Mouse (Mus musculus): Measurements from ENCODE around the gene Spats1.

DNA sequence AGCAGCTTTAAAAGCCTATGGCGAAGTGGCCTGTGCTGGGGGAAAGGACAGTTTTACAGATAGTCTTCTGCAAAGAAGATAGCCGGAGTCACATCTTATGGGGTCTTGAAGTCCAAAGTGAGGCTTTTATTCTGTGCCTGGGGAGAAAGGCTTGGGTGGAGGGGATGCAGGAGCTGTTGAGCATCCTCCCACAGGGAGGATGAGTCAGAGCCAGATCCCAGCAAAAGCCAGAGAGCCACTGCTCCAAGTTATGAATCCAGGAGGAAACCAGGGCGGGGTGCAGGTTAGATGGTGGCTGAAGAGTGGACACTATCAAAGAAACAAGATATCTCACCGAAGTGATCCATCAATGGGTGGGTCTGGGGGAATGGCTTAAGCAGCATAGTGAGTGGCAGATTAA is 36.5 kb upstream of the Spats1 start:
- TF ChIP-seq CTCF (IDR thresholded peaks at IDR 0.05; ENCODE audit: low read depth, low read length) = no peak
- TF ChIP-seq EP300 (IDR thresholded peaks at IDR 0.05; ENCODE audit: insufficient read depth, low read depth, low read length) = no peak
- no peak for TF ChIP-seq POLR2A (IDR thresholded peaks at IDR 0.05; ENCODE audit: insufficient read depth, low read length)

Data from ES-Bruce4 (cell line).